Mouse (Mus musculus) liver, embryonic 14.5 days (tissue): ENCODE data around the gene Mdga2. TPM values are rescaled to one million over a fixed set of nuclear protein-coding genes. Genes with fewer than 3 reads are reported as not detected.

Source experiments
- ATAC-seq: fragments of 200-750 bp; cut with Nextera tagmentation; 2 replicates; pipeline ENCODE4 v1.8.0; 2017; ENCODE audit warnings: moderate number of reproducible peaks, mild to moderate bottlenecking, moderate library complexity; ENCODE audit not compliant: insufficient read depth
- DNase-seq, 3 experiments: peaks; one replicate each; pipeline ENCODE4 v3.0.0-alpha.2; 2012 to 2013; ENCODE audit warnings: low read depth in 3 of 3, low spot score in 3 of 3
- H3K27ac ChIP-seq: fragments of 300-500 bp; sonication (generic); 2 replicates; pipeline ENCODE4 v1.5.1; 2014; ENCODE audit warnings: moderate library complexity, mild to moderate bottlenecking, control low read depth, inconsistent platforms
- H3K27me3 ChIP-seq: fragments of 300-500 bp; sonication (generic); 2 replicates; pipeline ENCODE4 v1.6.1; 2014; ENCODE audit warnings: mild to moderate bottlenecking, low read length, moderate library complexity; ENCODE audit not compliant: control insufficient read depth, insufficient read depth
- H3K36me3 ChIP-seq: fragments of 300-500 bp; sonication (generic); replicated peaks from 2 replicates; pipeline ENCODE4 v1.6.1; 2014; ENCODE audit warnings: low read depth; ENCODE audit not compliant: control insufficient read depth, insufficient read depth
- H3K4me1 ChIP-seq, 2 experiments: fragments of 200-500 bp in 1 of 2; fragments of 300-500 bp in 1 of 2; sonication (generic) in 1 of 2; replicated peaks; 2 replicates each; pipeline ENCODE4 v1.6.1; 2012 to 2014; ENCODE audit warnings: antibody characterized with exemption in 1 of 2, inconsistent platforms in 1 of 2, low read length in 1 of 2; ENCODE audit not compliant: control insufficient read depth in 2 of 2, insufficient read depth in 2 of 2
- H3K4me2 ChIP-seq: fragments of 300-500 bp; sonication (generic); 2 replicates; pipeline ENCODE4 v1.6.1; 2014; ENCODE audit warnings: low read depth, mild to moderate bottlenecking, control low read depth, moderate library complexity
- H3K4me3 ChIP-seq, 2 experiments: fragments of 200-500 bp in 1 of 2; fragments of 300-500 bp in 1 of 2; sonication (generic) in 1 of 2; 2 replicates each; pipeline ENCODE4 v1.5.1; 2012 to 2014; ENCODE audit warnings: low read depth in 2 of 2, low read length in 2 of 2, mild to moderate bottlenecking in 2 of 2, control low read depth in 1 of 2, inconsistent platforms in 1 of 2, moderate library complexity in 1 of 2; ENCODE audit not compliant: insufficient read depth in 1 of 2
- H3K9ac ChIP-seq: fragments of 300-500 bp; sonication (generic); replicated peaks from 2 replicates; pipeline ENCODE4 v1.6.1; 2014; ENCODE audit warnings: mild to moderate bottlenecking, control low read depth, moderate library complexity
- H3K9me3 ChIP-seq: fragments of 300-500 bp; sonication (generic); 2 replicates; pipeline ENCODE4 v1.6.1; 2016; ENCODE audit warnings: low read length, mixed read lengths; ENCODE audit not compliant: control insufficient read depth
- CTCF ChIP-seq: IDR thresholded peaks from 2 replicates; pipeline ENCODE4 v1.5.1; 2016; ENCODE audit warnings: antibody characterized with exemption, low read depth, control low read depth
- EP300 ChIP-seq: IDR thresholded peaks from 2 replicates; pipeline ENCODE4 v1.6.1; 2016; ENCODE audit warnings: antibody characterized with exemption, low read depth
- WGBS: fragments of 180-500 bp; shearing (Covaris S2); extraction: QIAGEN DNeasy Blood & Tissue Kit; methylation state at CpG from one replicate; pipeline ENCODE4 v1.1.7; 2014; ENCODE audit not compliant: insufficient replicate concordance; 5-methylcytosine and 5-hydroxymethylcytosine counted together
- polyA plus RNA-seq, 2 experiments: library from polyadenylated mRNA; depleted of rRNA in 1 of 2; stranded (reverse) in 1 of 2; unstranded in 1 of 2; fragments of >200 nt; fragmentation: Nextera tagmentation in 1 of 2; extraction: Ambion mirVana in 1 of 2; gene quantifications; 2 replicates each; pipeline versions ENCODE4 v1.2.1 to v1.2.3; 2012 to 2014

Gene Mdga2
- polyA plus RNA-seq, 2 experiments = 0.02 TPM; not detected in 1

GRCm38 (mm10) chr12:66556846-66557245 lies 665.5 kb downstream of the Mdga2 start:
- no peak overlapping the region for H3K4me3 ChIP-seq

GRCm38 (mm10) chr12:66556178-66556820 lies 666.0 kb downstream of the Mdga2 start:
- no peak overlapping the region for H3K9ac ChIP-seq
- no peak overlapping the region for H3K27ac ChIP-seq
- no peak overlapping the region for H3K4me2 ChIP-seq
- 39% methylated on average over 2 of the region's 2 CpGs for WGBS
- H3K4me1 ChIP-seq = no peaks in the 10 kb centered on the region
- TF ChIP-seq CTCF = no peak
- no peak for TF ChIP-seq EP300
- no peaks in the 10 kb centered on the region for H3K36me3 ChIP-seq
- H3K4me3 ChIP-seq = no peak overlapping the region
- DNase-seq (no peak), ATAC-seq (no peak)
- no peaks in the 10 kb centered on the region for H3K9me3 ChIP-seq
- H3K27me3 ChIP-seq = no peaks in the 10 kb centered on the region

More at GRCm38 (mm10) chr12:66556846-66557245, 665.5 kb downstream of the Mdga2 start:
- H3K36me3 ChIP-seq = no peaks in the 10 kb centered on the region
- ATAC-seq (no peak), DNase-seq (no peak)
- no peaks in the 10 kb centered on the region for H3K9me3 ChIP-seq
- no peak overlapping the region for H3K27ac ChIP-seq
- H3K9ac ChIP-seq = no peak overlapping the region
- TF ChIP-seq CTCF (no peak), EP300 (no peak)
- no peaks in the 10 kb centered on the region for H3K27me3 ChIP-seq
- no peak overlapping the region for H3K4me2 ChIP-seq
- 48% methylated on average over 3 of the region's 3 CpGs for WGBS
- no peaks in the 10 kb centered on the region for H3K4me1 ChIP-seq

- H3K27me3 ChIP-seq = no peaks in the 10 kb centered on the region
- H3K4me1 ChIP-seq = no peaks in the 10 kb centered on the region
- WGBS = 30% methylated on average over 2 of the region's 2 CpGs
- no peaks in the 10 kb centered on the region for H3K9me3 ChIP-seq
- ATAC-seq (no peak), DNase-seq (no peak)
- no peak overlapping the region for H3K27ac ChIP-seq
- H3K36me3 ChIP-seq = no peaks in the 10 kb centered on the region
- no peak overlapping the region for H3K4me3 ChIP-seq
- H3K9ac ChIP-seq = no peak overlapping the region
- H3K4me2 ChIP-seq = no peak overlapping the region
- TF ChIP-seq EP300 = no peak
- TF ChIP-seq CTCF = no peak
Measured at GRCm38 (mm10) chr12:66524973-66525372, 697.4 kb downstream of the Mdga2 start.

GRCm38 (mm10) chr12:66499258-66499657 lies 723.1 kb downstream of the Mdga2 start:
- Histone ChIP-seq H3K9me3 (no peaks in the 10 kb centered on the region), H3K27me3 (no peaks in the 10 kb centered on the region), H3K9ac (no peak overlapping the region), H3K36me3 (no peaks in the 10 kb centered on the region), H3K27ac (no peak overlapping the region), H3K4me2 (no peak overlapping the region), H3K4me3 (no peak overlapping the region), H3K4me1 (no peaks in the 10 kb centered on the region)
- 68% methylated on average over 4 of the region's 4 CpGs for WGBS
- ATAC-seq (no peak), DNase-seq (no peak)
- no peak for TF ChIP-seq CTCF
- TF ChIP-seq EP300 = no peak

GRCm38 (mm10) chr12:66470868-66471267 lies 751.5 kb downstream of the Mdga2 start:
- no peak overlapping the region for H3K27ac ChIP-seq
- no peaks in the 10 kb centered on the region for H3K4me1 ChIP-seq
- no peak for DNase-seq
- H3K27me3 ChIP-seq = no peaks in the 10 kb centered on the region
- 51% methylated on average over 4 of the region's 4 CpGs for WGBS
- H3K9me3 ChIP-seq = no peaks in the 10 kb centered on the region
- H3K4me2 ChIP-seq = no peak overlapping the region
- no peak for TF ChIP-seq CTCF
- no peak for TF ChIP-seq EP300
- H3K36me3 ChIP-seq = no peaks in the 10 kb centered on the region
- ATAC-seq = no peak
- H3K9ac ChIP-seq = no peak overlapping the region
- no peak overlapping the region for H3K4me3 ChIP-seq
